Mouse (Mus musculus): ENCODE results near the gene Olfr613.
"Not testable (repeated sequence)": the region's sequence is repeated elsewhere in the genome, so short reads cannot be mapped to it uniquely, and the experiment has no call there.

Gene Olfr613

GRCm38 (mm10) chr7:103547774-103548173 lies at the start of gene Olfr613:
TSS of gene Olfr613 (plus strand) at chr7:103548074.
- DNase-seq (ENCODE audit: extremely low spot score, low read depth, low spot score): no peak

GRCm38 (mm10) chr7:103512022-103512421 lies 35.9 kb upstream of the Olfr613 start, which contains the start of gene Olfr610:
TSS of gene Olfr610 (minus strand) at chr7:103512122.
- no peak for DNase-seq (ENCODE audit: extremely low spot score, low read depth, low spot score)

- not testable (repeated sequence) for DNase-seq (ENCODE audit: extremely low spot score, low read depth, low spot score)
Measured at GRCm38 (mm10) chr7:103520746-103521145, 27.1 kb upstream of the Olfr613 start, which contains the start of gene Olfr611. TSS of gene Olfr611 (minus strand) at chr7:103520846.

- DNase-seq (ENCODE audit: extremely low spot score, low read depth, low spot score): not testable (repeated sequence)
Measured at GRCm38 (mm10) chr7:103542617-103543016, 5.3 kb upstream of the Olfr613 start, which contains the start of gene Olfr612. TSS of gene Olfr612 (minus strand) at chr7:103542717.

GRCm38 (mm10) chr7:103555779-103556178 lies 7.9 kb downstream of the Olfr613 start, which contains the start of gene Olfr615:
TSS of gene Olfr615 (plus strand) at chr7:103556079.
- no peak for DNase-seq (ENCODE audit: extremely low spot score, low read depth, low spot score)

GRCm38 (mm10) chr7:103569043-103569442 lies 21.2 kb downstream of the Olfr613 start, which contains the start of gene Olfr616:
TSS of gene Olfr616 (minus strand) at chr7:103569143.
- no peak for DNase-seq (ENCODE audit: extremely low spot score, low read depth, low spot score)

- DNase-seq (ENCODE audit: extremely low spot score, low read depth, low spot score): no peak
Measured at GRCm38 (mm10) chr7:103572761-103573160, 24.9 kb downstream of the Olfr613 start, which contains the start of gene Olfr617. TSS of gene Olfr617 (plus strand) at chr7:103573061.

- DNase-seq (ENCODE audit: extremely low spot score, low read depth, low spot score): no peak
Measured at GRCm38 (mm10) chr7:103589803-103590202, 41.9 kb downstream of the Olfr613 start, which contains the start of gene Olfr618. TSS of gene Olfr618 (plus strand) at chr7:103590103.

GRCm38 (mm10) chr7:103600275-103600674 lies 52.4 kb downstream of the Olfr613 start, which contains the start of gene Olfr619:
TSS of gene Olfr619 (plus strand) at chr7:103600575.
- no peak for DNase-seq (ENCODE audit: extremely low spot score, low read depth, low spot score)
